Mouse (Mus musculus) embryonic facial prominence, embryonic 13.5 days (tissue): Measurements from ENCODE around the gene Zbtb40. TPM values are rescaled to one million over a fixed set of nuclear protein-coding genes. Genes with fewer than 3 reads are reported as not detected.

ENCODE experiments used
- ATAC-seq: fragments of 200-750 bp; cut with Nextera tagmentation; 2 replicates; pipeline ENCODE4 v1.8.0; 2017; ENCODE audit warnings: low read depth; ENCODE audit not compliant: insufficient number of reproducible peaks, insufficient read depth, low FRiP score, low TSS enrichment
- H3K27ac ChIP-seq: fragments of 300-500 bp; sonication (generic); 2 replicates; pipeline ENCODE4 v1.5.1; 2015; ENCODE audit warnings: moderate library complexity, mild to moderate bottlenecking, inconsistent platforms
- H3K27me3 ChIP-seq: fragments of 300-500 bp; sonication (generic); 2 replicates; pipeline ENCODE4 v1.6.1; 2015; ENCODE audit warnings: mild to moderate bottlenecking, inconsistent platforms
- H3K36me3 ChIP-seq: fragments of 300-500 bp; sonication (generic); 2 replicates; pipeline ENCODE4 v1.6.1; 2015; ENCODE audit warnings: mild to moderate bottlenecking, inconsistent platforms
- H3K4me1 ChIP-seq: fragments of 300-500 bp; sonication (generic); 2 replicates; pipeline ENCODE4 v1.6.1; 2015; ENCODE audit warnings: inconsistent platforms
- H3K4me2 ChIP-seq: fragments of 300-500 bp; sonication (generic); 2 replicates; pipeline ENCODE4 v1.6.1; 2015; ENCODE audit warnings: moderate library complexity, mild to moderate bottlenecking, inconsistent platforms
- H3K4me3 ChIP-seq: fragments of 300-500 bp; sonication (generic); 2 replicates; pipeline ENCODE4 v1.5.1; 2015; ENCODE audit warnings: mild to moderate bottlenecking, inconsistent platforms
- H3K9ac ChIP-seq: fragments of 300-500 bp; sonication (generic); 2 replicates; pipeline ENCODE4 v1.6.1; 2015; ENCODE audit warnings: mild to moderate bottlenecking, inconsistent platforms
- H3K9me3 ChIP-seq: fragments of 300-500 bp; sonication (generic); 2 replicates; pipeline ENCODE4 v1.6.1; 2016; ENCODE audit warnings: inconsistent platforms
- WGBS: fragments of 180-500 bp; shearing (Covaris S2); methylation state at CpG from one replicate; pipeline ENCODE4 v1.1.7; 2015; ENCODE audit warnings: mixed read lengths; 5-methylcytosine and 5-hydroxymethylcytosine counted together
- polyA plus RNA-seq: library from polyadenylated mRNA; unstranded; fragments of >200 nt; fragmentation: Nextera tagmentation; extraction: Ambion mirVana; gene quantifications from 2 replicates; pipeline ENCODE4 v1.2.1, GENCODE M21; 2015

The Zbtb40 gene
- polyA plus RNA-seq, 1 experiment from 2014 or later = 4.5 TPM

DNA sequence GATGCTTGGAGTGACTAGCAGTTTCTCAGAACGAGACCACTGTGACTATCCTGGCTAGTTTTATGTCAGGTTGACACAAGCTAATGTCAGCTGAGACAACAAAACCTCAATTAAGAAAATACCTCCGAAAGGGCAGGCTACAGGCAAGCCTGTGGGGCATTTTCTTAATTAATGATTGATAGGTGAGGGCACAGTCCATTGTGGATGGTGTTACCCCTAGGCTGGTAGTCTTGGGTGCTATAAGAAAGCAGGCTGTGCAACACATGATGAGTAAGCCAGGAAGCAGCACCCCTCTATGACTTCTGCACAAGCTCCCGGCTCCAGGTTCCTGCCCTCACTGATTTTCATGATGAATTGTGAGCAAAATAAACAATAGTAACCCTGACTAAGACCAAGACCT lies 6.3 kb upstream of the Zbtb40 start:
- Histone ChIP-seq H3K4me1 (no peaks in the 10 kb centered on the region), H3K27me3 (peaks cover 77% of the 10 kb centered on the region), H3K9ac (no peak overlapping the region), H3K4me3 (no peak overlapping the region), H3K9me3 (no peaks in the 10 kb centered on the region), H3K4me2 (no peak overlapping the region), H3K27ac (no peak overlapping the region), H3K36me3 (no peaks in the 10 kb centered on the region)
- WGBS = 57% methylated on average over 3 of the region's 3 CpGs
- no peak for ATAC-seq

- Histone ChIP-seq H3K27ac (no peak overlapping the region), H3K27me3 (peaks cover 75% of the 10 kb centered on the region), H3K4me2 (no peak overlapping the region), H3K36me3 (no peaks in the 10 kb centered on the region), H3K4me3 (no peak overlapping the region), H3K9me3 (peaks cover 6% of the 10 kb centered on the region; the same call in 1 of the 2 replicates), H3K9ac (no peak overlapping the region), H3K4me1 (no peaks in the 10 kb centered on the region)
- ATAC-seq = no peak
- 72% methylated on average over 5 of the region's 5 CpGs for WGBS
Observed at GRCm38 (mm10) chr4:137053810-137054209, 5.2 kb upstream of the Zbtb40 start.

DNA sequence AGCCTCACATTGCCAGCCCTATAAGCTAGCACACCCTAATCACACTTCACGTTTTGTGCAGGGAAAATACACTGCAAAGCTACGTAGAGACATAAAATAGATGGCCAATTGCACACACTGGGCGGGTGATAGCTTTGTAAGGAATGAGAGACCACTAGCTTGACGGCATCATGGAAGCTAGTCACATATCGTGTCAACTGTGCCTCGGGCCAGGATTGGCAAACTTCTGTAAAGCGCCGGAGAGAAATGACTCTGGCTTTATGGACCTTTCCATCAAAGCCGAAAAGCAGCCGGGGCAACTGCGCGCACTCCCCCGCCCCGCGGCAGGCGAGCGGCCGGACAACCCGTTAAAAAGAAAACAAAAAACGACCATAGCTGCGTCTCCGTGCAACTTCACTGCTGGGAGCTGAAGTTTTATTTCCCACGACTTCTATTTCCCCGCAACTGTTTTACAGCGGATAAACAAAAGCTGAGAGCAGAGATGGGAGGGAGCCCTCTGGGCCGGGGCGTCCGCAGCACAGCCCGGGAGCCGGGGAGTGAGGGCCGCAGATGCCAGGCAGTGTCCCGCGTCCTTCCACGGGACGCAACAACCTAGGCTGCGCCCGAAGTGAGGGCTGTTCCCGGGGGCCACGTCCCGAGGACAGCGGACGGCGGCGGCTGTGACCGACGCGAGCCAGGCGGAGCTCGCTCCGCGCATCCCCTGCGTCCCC lies 606 bp downstream of the Zbtb40 start:
- ATAC-seq = peak; percentile 23; the same call in 1 of the 2 replicates
- peaks cover 37% of the 10 kb centered on the region for H3K27me3 ChIP-seq
- peak overlapping the region; percentile 94 for H3K4me3 ChIP-seq
- peak overlapping the region; percentile 84 for H3K9ac ChIP-seq
- H3K36me3 ChIP-seq = no peaks in the 10 kb centered on the region
- WGBS = under 1% methylated on average over 52 of the region's 52 CpGs
- peaks cover 31% of the 10 kb centered on the region for H3K4me1 ChIP-seq
- peaks cover 6% of the 10 kb centered on the region; the same call in 1 of the 2 replicates for H3K9me3 ChIP-seq
- peak overlapping the region; percentile 76 for H3K4me2 ChIP-seq
- H3K27ac ChIP-seq = peak overlapping the region; percentile 72

DNA sequence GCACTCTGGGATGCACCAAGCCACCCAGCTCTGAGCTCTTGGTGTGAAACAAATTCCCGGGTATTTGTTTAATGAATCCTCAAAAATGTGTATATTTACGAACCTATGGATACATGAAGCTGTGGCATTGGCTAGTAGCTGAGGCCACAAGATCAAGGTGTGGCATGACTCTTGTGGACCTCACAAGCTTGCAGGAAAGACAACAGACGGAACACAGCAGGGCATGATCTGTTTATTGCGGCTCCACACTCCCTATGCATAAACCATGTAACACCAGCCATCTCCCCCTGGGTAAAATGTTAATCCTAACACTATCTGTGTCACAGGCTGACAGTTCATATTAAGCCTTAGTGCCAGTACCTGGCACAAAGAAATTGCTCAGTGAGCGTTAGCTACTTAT lies 2.5 kb downstream of the Zbtb40 start:
- H3K27ac ChIP-seq = no peak overlapping the region
- peaks cover 41% of the 10 kb centered on the region for H3K4me1 ChIP-seq
- peaks cover 6% of the 10 kb centered on the region; the same call in 1 of the 2 replicates for H3K9me3 ChIP-seq
- no peaks in the 10 kb centered on the region for H3K36me3 ChIP-seq
- H3K4me2 ChIP-seq = no peak overlapping the region
- ATAC-seq = no peak
- H3K9ac ChIP-seq = no peak overlapping the region
- 88% methylated on average over 5 of the region's 5 CpGs for WGBS
- H3K27me3 ChIP-seq = peaks cover 19% of the 10 kb centered on the region
- no peak overlapping the region for H3K4me3 ChIP-seq

DNA sequence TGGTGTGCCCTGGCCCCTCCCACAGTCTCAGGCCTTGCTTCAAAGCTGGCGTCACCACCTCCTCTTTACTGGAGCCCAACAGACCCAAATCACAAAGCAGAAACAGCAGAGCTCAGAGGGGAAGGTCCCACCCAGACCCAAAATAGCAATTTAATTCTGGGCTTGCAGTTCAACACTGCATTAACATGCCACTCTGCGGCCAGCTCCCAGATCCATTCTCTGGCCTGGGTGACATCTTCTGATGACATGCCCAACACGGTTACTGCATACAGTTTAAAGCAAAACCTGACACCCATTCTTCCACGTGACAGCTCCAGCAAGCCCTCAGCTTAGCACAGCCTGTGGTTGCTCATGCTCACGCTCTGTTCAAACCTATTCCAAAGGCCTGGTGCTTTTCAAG lies 4.1 kb downstream of the Zbtb40 start:
- Histone ChIP-seq H3K27ac (peak overlapping the region; percentile 81), H3K27me3 (peaks cover 3% of the 10 kb centered on the region; the same call in 1 of the 2 replicates), H3K9ac (0 out of 2 replicates have a peak overlapping the region, but pooled peaks have one; percentile 49), H3K4me1 (peaks cover 43% of the 10 kb centered on the region), H3K4me3 (0 out of 2 replicates have a peak overlapping the region, but pooled peaks have one; percentile 17), H3K4me2 (peak overlapping the region; percentile 51), H3K36me3 (no peaks in the 10 kb centered on the region), H3K9me3 (peaks cover 6% of the 10 kb centered on the region; the same call in 1 of the 2 replicates)
- ATAC-seq = no peak
- WGBS = 29% methylated on average over 5 of the region's 5 CpGs

DNA sequence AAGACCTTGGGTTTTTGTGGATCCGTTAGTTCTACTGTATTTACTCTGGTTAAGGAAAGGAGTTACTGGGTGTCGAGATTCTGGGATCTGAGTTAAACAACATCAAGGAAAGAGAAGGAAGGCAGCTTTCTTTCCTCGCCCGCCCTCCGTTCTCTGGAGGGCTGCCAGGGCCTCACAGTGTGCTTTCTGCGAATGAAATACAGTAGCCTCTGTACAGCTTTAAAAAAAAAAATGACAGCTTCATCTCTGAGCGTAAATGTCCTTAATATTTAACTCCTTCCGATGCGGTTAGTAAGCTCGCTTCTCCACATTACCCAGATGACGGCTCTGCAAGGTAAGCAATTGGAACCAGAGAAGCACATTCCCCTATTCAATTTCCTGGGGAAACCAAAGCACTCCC lies 4.8 kb downstream of the Zbtb40 start:
- Histone ChIP-seq H3K9ac (peak overlapping the region; percentile 49; the same call in 1 of the 2 replicates), H3K9me3 (no peaks in the 10 kb centered on the region), H3K4me1 (peaks cover 43% of the 10 kb centered on the region), H3K27me3 (no peaks in the 10 kb centered on the region), H3K36me3 (no peaks in the 10 kb centered on the region), H3K4me2 (peak overlapping the region; percentile 51), H3K4me3 (peak overlapping the region; percentile 17), H3K27ac (peak overlapping the region; percentile 81)
- no peak for ATAC-seq
- WGBS = 17% methylated on average over 11 of the region's 11 CpGs

- no peaks in the 10 kb centered on the region for H3K9me3 ChIP-seq
- H3K4me3 ChIP-seq = no peak overlapping the region
- no peaks in the 10 kb centered on the region for H3K27me3 ChIP-seq
- no peak overlapping the region for H3K27ac ChIP-seq
- H3K9ac ChIP-seq = no peak overlapping the region
- no peaks in the 10 kb centered on the region for H3K36me3 ChIP-seq
- 85% methylated on average over 8 of the region's 8 CpGs for WGBS
- no peak for ATAC-seq
- H3K4me1 ChIP-seq = peaks cover 47% of the 10 kb centered on the region
- no peak overlapping the region for H3K4me2 ChIP-seq
Observed at GRCm38 (mm10) chr4:137042039-137042438, 6.6 kb downstream of the Zbtb40 start.

DNA sequence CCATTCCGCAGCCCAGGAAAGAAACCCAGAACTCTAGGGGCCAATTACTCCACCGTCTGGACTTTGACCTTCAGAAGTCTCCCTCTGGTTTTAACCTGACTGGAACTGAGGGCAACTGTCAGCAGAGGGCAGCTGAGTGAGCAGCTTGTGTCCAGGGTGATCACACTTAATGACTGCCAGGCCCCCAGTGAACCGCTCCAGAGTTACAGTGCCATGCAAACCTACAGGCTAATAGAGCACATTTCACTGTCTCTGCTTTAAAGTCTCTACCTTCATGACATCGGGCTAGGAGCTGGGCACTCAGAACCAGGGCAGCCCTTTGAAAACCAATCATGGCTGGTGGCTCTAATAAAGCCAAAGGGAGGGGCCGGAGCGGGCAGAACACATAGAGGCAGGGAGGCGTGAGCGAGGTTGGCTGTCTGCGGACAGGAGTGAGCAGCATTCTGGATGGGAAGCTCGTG lies 7.4 kb downstream of the Zbtb40 start:
- Histone ChIP-seq H3K4me3 (no peak overlapping the region), H3K4me1 (peaks cover 47% of the 10 kb centered on the region), H3K27ac (no peak overlapping the region), H3K9ac (no peak overlapping the region), H3K36me3 (no peaks in the 10 kb centered on the region), H3K9me3 (no peaks in the 10 kb centered on the region), H3K4me2 (no peak overlapping the region), H3K27me3 (no peaks in the 10 kb centered on the region)
- no peak for ATAC-seq
- WGBS = 65% methylated on average over 10 of the region's 10 CpGs

- H3K27me3 ChIP-seq = no peaks in the 10 kb centered on the region
- no peak overlapping the region for H3K4me3 ChIP-seq
- no peak overlapping the region for H3K9ac ChIP-seq
- H3K9me3 ChIP-seq = no peaks in the 10 kb centered on the region
- 94% methylated on average over 7 of the region's 7 CpGs for WGBS
- peaks cover 36% of the 10 kb centered on the region for H3K4me1 ChIP-seq
- no peak overlapping the region for H3K4me2 ChIP-seq
- no peaks in the 10 kb centered on the region for H3K36me3 ChIP-seq
- ATAC-seq = no peak
- H3K27ac ChIP-seq = no peak overlapping the region
Observed at GRCm38 (mm10) chr4:137039441-137039840, 9.2 kb downstream of the Zbtb40 start.

DNA sequence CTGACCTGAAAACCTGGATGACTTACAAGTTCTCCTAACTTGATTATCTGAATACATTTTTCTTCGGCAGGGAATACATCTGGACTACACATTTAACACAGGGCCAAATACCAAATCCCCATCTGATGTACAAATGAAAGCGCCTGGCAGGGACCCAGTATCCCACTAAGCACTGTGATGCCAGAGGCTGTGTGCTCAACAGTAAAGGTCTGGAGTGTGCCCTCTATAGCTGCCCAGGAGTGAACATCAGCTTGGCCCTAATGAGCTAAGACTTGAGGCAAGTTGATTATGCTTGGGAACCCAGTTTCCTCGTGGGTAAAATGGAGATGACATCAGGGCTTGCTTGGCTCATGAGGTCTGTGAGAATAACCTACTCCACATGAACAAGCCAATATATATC lies 10.1 kb downstream of the Zbtb40 start:
- Histone ChIP-seq H3K27me3 (no peaks in the 10 kb centered on the region), H3K4me1 (peaks cover 32% of the 10 kb centered on the region), H3K9me3 (no peaks in the 10 kb centered on the region), H3K4me2 (no peak overlapping the region), H3K36me3 (no peaks in the 10 kb centered on the region), H3K4me3 (no peak overlapping the region), H3K27ac (no peak overlapping the region), H3K9ac (no peak overlapping the region)
- no peak for ATAC-seq
- 55% methylated on average over 3 of the region's 3 CpGs for WGBS

DNA sequence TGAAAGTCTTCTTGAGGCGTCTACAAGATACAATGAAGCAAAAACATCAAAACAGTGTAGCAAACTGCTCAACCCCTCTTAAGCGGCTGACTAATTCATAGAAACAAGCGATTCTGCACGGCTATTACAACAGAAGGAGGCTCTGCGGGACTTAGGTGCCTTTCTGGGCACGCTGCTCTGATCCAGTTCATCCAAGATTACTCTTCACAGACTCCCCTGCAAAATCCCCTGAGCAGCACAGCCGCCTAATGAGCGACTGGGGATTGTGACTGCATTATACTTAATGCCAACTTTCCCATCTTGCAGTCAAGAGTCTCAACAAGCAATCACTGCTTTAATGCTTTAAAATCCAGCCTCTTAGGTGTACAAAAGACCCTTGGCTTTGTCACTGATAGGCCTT lies 10.5 kb downstream of the Zbtb40 start:
- Histone ChIP-seq H3K27me3 (no peaks in the 10 kb centered on the region), H3K36me3 (no peaks in the 10 kb centered on the region), H3K9ac (no peak overlapping the region), H3K4me1 (peaks cover 31% of the 10 kb centered on the region), H3K4me3 (no peak overlapping the region), H3K27ac (no peak overlapping the region), H3K4me2 (no peak overlapping the region), H3K9me3 (no peaks in the 10 kb centered on the region)
- 36% methylated on average over 8 of the region's 8 CpGs for WGBS
- no peak for ATAC-seq
